Mouse (Mus musculus) erythroblast, embryonic 14.5 days (primary cell): Measurements from ENCODE around the gene Ccdc187.

Experiments used
- GATA1 ChIP-seq: IDR thresholded peaks from 2 replicates; pipeline ENCODE4 v1.6.1; 2012; ENCODE audit warnings: low read length, inconsistent platforms, mixed read lengths
- TAL1 ChIP-seq: IDR thresholded peaks from 3 replicates; pipeline ENCODE4 v1.6.1; 2012; ENCODE audit warnings: low read length, inconsistent platforms, mixed read lengths

GRCm38 (mm10) chr2:26320245-26321185 is 26.2 kb upstream of the Ccdc187 start:
- TF ChIP-seq GATA1 (no peak), TAL1 (no peak)
